Mouse (Mus musculus) liver, embryonic 14.5 days (tissue): ENCODE measurements around the gene Zbtb44.

Experiments
- CTCF ChIP-seq: IDR thresholded peaks from 2 replicates; pipeline ENCODE4 v1.5.1; 2016; ENCODE audit warnings: antibody characterized with exemption, low read depth, control low read depth
- EP300 ChIP-seq: IDR thresholded peaks from 2 replicates; pipeline ENCODE4 v1.6.1; 2016; ENCODE audit warnings: antibody characterized with exemption, low read depth

DNA sequence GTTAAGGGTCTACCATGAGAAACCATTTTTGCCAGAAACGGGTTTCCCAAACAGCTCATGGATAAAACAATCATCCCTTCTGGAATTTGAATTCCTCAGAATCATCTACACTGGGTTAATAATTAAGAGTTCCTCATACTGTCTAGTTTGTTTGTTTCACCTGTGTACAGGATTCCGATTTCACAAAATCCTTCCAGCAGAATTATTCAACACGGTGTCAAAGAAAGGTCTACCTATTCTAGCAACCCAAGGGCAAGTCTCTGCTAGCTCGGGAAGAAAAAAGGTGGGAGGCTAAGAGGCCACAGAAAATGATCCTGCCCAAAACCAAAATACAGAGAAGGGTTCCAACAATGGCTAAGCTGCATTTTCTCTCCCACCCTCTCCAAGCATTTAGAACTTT, 2.2 kb upstream of the Zbtb44 start:
- TF ChIP-seq CTCF, result no peak
- no peak for TF ChIP-seq EP300
